Mouse (Mus musculus): ENCODE measurements around the gene Il1rapl1. TPM values are rescaled to one million over a fixed set of nuclear protein-coding genes. Genes with fewer than 3 reads are reported as not detected.

Gene Il1rapl1
- polyA plus RNA-seq, 1 experiment: not detected

- no peaks in the 10 kb centered on the region for H3K4me1 ChIP-seq (ENCODE audit: control insufficient read depth, insufficient read depth, insufficient read length)
- H3K36me3 ChIP-seq (ENCODE audit: control insufficient read depth, insufficient read depth, low read length): no peaks in the 10 kb centered on the region
- no peak overlapping the region for H3K27ac ChIP-seq (ENCODE audit: insufficient read depth, low read length)
- no peaks in the 10 kb centered on the region for H3K27me3 ChIP-seq (ENCODE audit: control insufficient read depth, insufficient read depth, low read length)
- no peak for DNase-seq (ENCODE audit: low read depth in 1 of 2, low spot score in 2 of 2)
- H3K4me3 ChIP-seq (ENCODE audit: extremely low read depth, insufficient read depth, insufficient read length): no peak overlapping the region
- WGBS: 69% methylated on average over 3 of the region's 3 CpGs
- TF ChIP-seq CTCF (IDR thresholded peaks at IDR 0.05; ENCODE audit: extremely low read depth, insufficient read depth, insufficient read length, insufficient replicate concordance) (no peak), POLR2A (IDR thresholded peaks at IDR 0.05; ENCODE audit: low read depth, low read length) (no peak)
These were observed 1307.2 kb downstream of the Il1rapl1 start for GRCm38 (mm10) chrX:86808218-86808617.

- H3K4me3 ChIP-seq (ENCODE audit: extremely low read depth, insufficient read depth, insufficient read length): no peak overlapping the region
- TF ChIP-seq CTCF (IDR thresholded peaks at IDR 0.05; ENCODE audit: extremely low read depth, insufficient read depth, insufficient read length, insufficient replicate concordance): no peak
- no peak for TF ChIP-seq POLR2A (IDR thresholded peaks at IDR 0.05; ENCODE audit: low read depth, low read length)
- DNase-seq (ENCODE audit: low read depth in 1 of 2, low spot score in 2 of 2): no peak
- 66% methylated on average over 2 of the region's 2 CpGs for WGBS
- no peaks in the 10 kb centered on the region for H3K4me1 ChIP-seq (ENCODE audit: control insufficient read depth, insufficient read depth, insufficient read length)
- no peaks in the 10 kb centered on the region for H3K27me3 ChIP-seq (ENCODE audit: control insufficient read depth, insufficient read depth, low read length)
- H3K27ac ChIP-seq (ENCODE audit: insufficient read depth, low read length): no peak overlapping the region
- H3K36me3 ChIP-seq (ENCODE audit: control insufficient read depth, insufficient read depth, low read length): no peaks in the 10 kb centered on the region
These were observed 1312.7 kb downstream of the Il1rapl1 start for GRCm38 (mm10) chrX:86802725-86803124.

DNA sequence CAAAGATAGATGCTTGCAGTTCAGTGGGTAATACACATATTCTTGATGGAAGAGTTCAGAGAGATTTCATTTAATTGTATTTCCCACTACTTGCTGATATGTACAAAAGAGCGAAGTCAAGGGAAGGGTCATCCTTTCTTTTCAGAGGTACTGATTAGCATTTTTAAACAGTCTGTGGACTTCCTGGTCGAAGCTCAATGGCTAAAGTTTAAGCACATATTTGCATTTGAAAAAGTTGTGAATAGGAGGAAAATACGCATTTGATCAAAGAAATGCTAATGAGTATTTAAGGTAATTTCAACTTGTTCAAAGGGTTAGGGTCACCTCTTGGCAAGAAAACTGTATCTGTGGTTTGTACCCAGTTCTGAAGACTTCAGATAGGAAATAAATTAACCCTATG lies 1386.6 kb downstream of the Il1rapl1 start:
- no peak for DNase-seq (ENCODE audit: low read depth in 1 of 2, low spot score in 2 of 2)
- H3K4me3 ChIP-seq (ENCODE audit: extremely low read depth, insufficient read depth, insufficient read length): no peak overlapping the region
- TF ChIP-seq CTCF (IDR thresholded peaks at IDR 0.05; ENCODE audit: extremely low read depth, insufficient read depth, insufficient read length, insufficient replicate concordance): no peak
- TF ChIP-seq POLR2A (IDR thresholded peaks at IDR 0.05; ENCODE audit: low read depth, low read length): no peak
- no peak overlapping the region for H3K27ac ChIP-seq (ENCODE audit: insufficient read depth, low read length)
- no peaks in the 10 kb centered on the region for H3K27me3 ChIP-seq (ENCODE audit: control insufficient read depth, insufficient read depth, low read length)
- no peaks in the 10 kb centered on the region for H3K36me3 ChIP-seq (ENCODE audit: control insufficient read depth, insufficient read depth, low read length)
- no peaks in the 10 kb centered on the region for H3K4me1 ChIP-seq (ENCODE audit: control insufficient read depth, insufficient read depth, insufficient read length)
- 60% methylated on average over 3 of the region's 3 CpGs for WGBS
